Mouse (Mus musculus) heart, postnatal 0 days (tissue): Measurements from ENCODE around the gene Tent5c.

Experiments
- CTCF ChIP-seq: IDR thresholded peaks from 2 replicates; pipeline ENCODE4 v1.5.1; 2016; ENCODE audit warnings: antibody characterized with exemption, control low read depth, low read depth
- EP300 ChIP-seq: IDR thresholded peaks from 2 replicates; pipeline ENCODE4 v1.6.1; 2016; ENCODE audit warnings: antibody characterized with exemption, low read depth

- TF ChIP-seq CTCF (no peak), EP300 (no peak)
Measured at GRCm38 (mm10) chr3:100421354-100421753, 67.8 kb downstream of the Tent5c start.
